Mouse (Mus musculus) heart, embryonic 14.5 days (tissue): Measurements from ENCODE around the gene Slc7a9. TPM values are rescaled to one million over a fixed set of nuclear protein-coding genes. Genes with fewer than 3 reads are reported as not detected.
A peak's percentile ranks its signal among the peaks of the same experiment; 100 is the strongest.

Experiments used
- ATAC-seq: fragments of 200-750 bp; cut with Nextera tagmentation; 2 replicates; pipeline ENCODE4 v1.8.0; 2017; ENCODE audit warnings: low read depth, moderate TSS enrichment; ENCODE audit not compliant: insufficient number of reproducible peaks, insufficient read depth, low FRiP score
- H3K27ac ChIP-seq, 2 experiments: fragments of 200-500 bp in 1 of 2; fragments of 300-500 bp in 1 of 2; sonication (generic) in 1 of 2; replicated peaks in 1 of 2; 2 replicates each; pipeline ENCODE4 v1.5.1; 2012 to 2014; ENCODE audit warnings: low read depth in 2 of 2, low read length in 2 of 2, control low read depth in 1 of 2, mild to moderate bottlenecking in 1 of 2, mixed read lengths in 1 of 2; ENCODE audit not compliant: control insufficient read depth in 1 of 2, insufficient read depth in 1 of 2
- H3K27me3 ChIP-seq: fragments of 300-500 bp; sonication (generic); 2 replicates; pipeline ENCODE4 v1.6.1; 2014; ENCODE audit warnings: mild to moderate bottlenecking, low read length, control low read depth; ENCODE audit not compliant: control insufficient read depth, insufficient read depth
- H3K36me3 ChIP-seq: fragments of 300-500 bp; sonication (generic); 2 replicates; pipeline ENCODE4 v1.6.1; 2014; ENCODE audit warnings: mild to moderate bottlenecking, control low read depth, low read length, mixed read lengths; ENCODE audit not compliant: control insufficient read depth, insufficient read depth
- H3K4me1 ChIP-seq, 2 experiments: fragments of 200-500 bp in 1 of 2; fragments of 300-500 bp in 1 of 2; sonication (generic) in 1 of 2; 2 replicates each; pipeline ENCODE4 v1.6.1; 2012 to 2014; ENCODE audit warnings: low read length in 2 of 2, control low read depth in 1 of 2, mixed read lengths in 1 of 2; ENCODE audit not compliant: control insufficient read depth in 2 of 2, insufficient read depth in 2 of 2
- H3K4me2 ChIP-seq: fragments of 300-500 bp; sonication (generic); 2 replicates; pipeline ENCODE4 v1.6.1; 2014; ENCODE audit warnings: mild to moderate bottlenecking, low read length
- H3K4me3 ChIP-seq, 2 experiments: fragments of 200-500 bp in 1 of 2; fragments of 300-500 bp in 1 of 2; sonication (generic) in 1 of 2; 2 replicates each; pipeline ENCODE4 v1.5.1; 2012 to 2014; ENCODE audit warnings: low read length in 2 of 2, mild to moderate bottlenecking in 2 of 2, control low read depth in 1 of 2, low read depth in 1 of 2, moderate library complexity in 1 of 2; ENCODE audit not compliant: control insufficient read depth in 1 of 2, insufficient read depth in 1 of 2
- H3K9ac ChIP-seq: fragments of 300-500 bp; sonication (generic); 2 replicates; pipeline ENCODE4 v1.6.1; 2014; ENCODE audit warnings: mild to moderate bottlenecking, low read length
- H3K9me3 ChIP-seq: fragments of 300-500 bp; sonication (generic); 2 replicates; pipeline ENCODE4 v1.6.1; 2016; ENCODE audit warnings: low read length, control low read depth; ENCODE audit not compliant: control insufficient read depth
- WGBS: fragments of 180-500 bp; shearing (Covaris S2); extraction: QIAGEN DNeasy Blood & Tissue Kit; methylation state at CpG from one replicate; pipeline ENCODE4 v1.1.7; 2014; 5-methylcytosine and 5-hydroxymethylcytosine counted together
- polyA plus RNA-seq: library from polyadenylated mRNA; unstranded; fragments of >200 nt; fragmentation: Nextera tagmentation; extraction: Ambion mirVana; gene quantifications from 2 replicates; pipeline ENCODE4 v1.2.1, GENCODE M21; 2014

Slc7a9 gene
- 0.20 and 0.54 TPM in 2 replicates for polyA plus RNA-seq

DNA sequence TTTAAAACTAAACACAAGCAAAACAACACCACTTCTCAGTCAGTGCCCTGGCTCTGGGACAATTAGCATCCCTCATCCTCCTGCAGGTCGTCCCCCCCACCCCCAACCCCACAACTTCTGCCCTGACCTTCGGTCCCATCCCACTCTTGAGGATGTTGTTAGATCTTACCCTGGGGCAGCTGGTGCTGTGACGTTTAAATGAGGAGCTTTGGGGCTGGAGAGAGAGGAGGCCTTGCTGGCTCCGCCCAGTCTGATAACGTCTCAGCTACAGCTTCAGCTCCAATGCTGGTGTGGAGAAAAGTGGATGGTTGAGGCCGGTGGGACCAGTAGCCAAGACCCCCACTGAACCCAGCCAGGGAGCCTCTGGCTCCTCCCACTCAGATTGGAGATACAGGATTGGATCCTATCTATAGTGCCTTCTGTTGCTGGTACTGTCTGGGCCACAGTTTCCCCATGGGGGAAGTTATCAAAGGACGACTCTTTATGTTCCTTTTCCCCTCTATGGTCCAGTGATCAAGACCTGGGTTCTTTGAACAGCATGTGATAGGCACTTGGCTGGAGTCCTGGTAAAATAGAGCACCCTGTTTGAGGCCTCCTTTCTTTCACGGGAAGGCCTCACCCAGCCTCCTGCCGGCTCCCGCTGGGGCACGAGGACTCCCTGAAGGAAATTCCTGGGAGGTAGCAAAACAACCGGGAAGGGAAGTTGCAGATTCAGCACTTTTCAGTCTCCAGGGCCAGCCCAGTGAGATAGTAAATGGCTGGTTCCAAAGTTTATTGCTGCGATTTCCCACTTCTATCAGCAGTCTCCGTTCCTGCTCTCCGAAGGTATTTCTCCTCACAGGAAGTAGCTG is at the start of gene Slc7a9:
TSS of gene Slc7a9 (plus strand) at position 801 of the 851 bp plus-strand sequence.
- H3K4me2 ChIP-seq, result 0 out of 2 replicates have a peak within 1 kb of the TSS, but pooled peaks have one; percentile 16
- peaks cover 4 to 6% of the 10 kb centered on the region in 2 experiments; a peak in 2 of 4 replicates for H3K4me1 ChIP-seq
- H3K36me3 ChIP-seq, result no peaks in the 10 kb centered on the region
- peak; percentile 32; the same call in 1 of the 2 replicates for ATAC-seq
- H3K9me3 ChIP-seq, result no peaks in the 10 kb centered on the region; the same call in 1 of the 2 replicates
- H3K27ac ChIP-seq, result peak within 1 kb of the TSS; percentile 41 to 51; a peak in 2 of 4 replicates
- no peak within 1 kb of the TSS for H3K9ac ChIP-seq
- WGBS, result 19% methylated on average over 15 of the region's 15 CpGs
- H3K4me3 ChIP-seq, result no peak within 1 kb of the TSS
- no peaks in the 10 kb centered on the region for H3K27me3 ChIP-seq

DNA sequence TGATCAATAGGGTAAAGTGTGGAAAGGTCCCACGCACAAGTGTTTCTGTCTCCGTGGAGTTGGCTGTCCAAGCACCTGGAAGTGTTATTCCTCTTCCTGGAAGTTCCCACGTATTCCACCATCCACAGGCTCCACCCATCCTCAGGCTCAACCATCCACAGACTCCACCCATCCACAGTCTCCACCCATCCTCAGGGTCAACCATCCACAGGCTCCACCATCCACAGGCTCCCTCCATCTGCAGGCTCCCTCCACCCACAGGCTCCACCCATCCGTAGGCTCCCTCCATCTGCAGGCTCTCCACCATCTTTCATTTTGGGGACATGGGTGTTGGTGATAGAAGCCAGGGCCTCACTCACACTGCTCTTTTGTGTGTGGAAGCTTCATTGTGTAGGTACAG is 47.4 kb upstream of the Slc7a9 start:
- H3K4me1 ChIP-seq, result peaks cover 2 to 10% of the 10 kb centered on the region in 2 experiments; a peak in 3 of 4 replicates
- no peaks in the 10 kb centered on the region for H3K9me3 ChIP-seq
- no peak overlapping the region for H3K4me3 ChIP-seq
- ATAC-seq, result no peak
- H3K9ac ChIP-seq, result no peak overlapping the region
- 78% methylated on average over 4 of the region's 4 CpGs for WGBS
- no peak overlapping the region for H3K4me2 ChIP-seq
- H3K27me3 ChIP-seq, result no peaks in the 10 kb centered on the region
- H3K36me3 ChIP-seq, result peaks cover 67% of the 10 kb centered on the region
- H3K27ac ChIP-seq, result no peak overlapping the region

DNA sequence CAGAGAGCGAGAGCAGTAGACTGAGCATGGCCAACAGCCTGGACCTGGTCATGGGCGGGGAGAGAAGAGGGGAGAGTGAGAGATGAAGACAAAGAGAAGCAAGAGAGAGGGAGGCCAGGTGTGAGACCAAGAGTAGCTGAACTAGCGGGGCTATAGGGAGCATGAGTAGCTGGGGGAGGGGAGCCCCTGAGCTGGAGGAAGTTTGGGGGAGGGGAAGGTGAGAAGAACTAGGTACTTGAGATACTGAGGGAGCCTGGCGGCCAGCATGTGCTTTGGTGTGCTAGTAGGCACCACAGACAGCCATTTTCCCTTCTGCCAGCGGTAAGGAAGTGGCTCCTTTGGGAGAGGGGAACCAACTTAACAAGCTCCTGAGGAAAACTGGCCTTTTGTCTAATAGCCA is 33.4 kb upstream of the Slc7a9 start:
- WGBS, result 51% methylated on average over 5 of the region's 5 CpGs
- no peak overlapping the region for H3K9ac ChIP-seq
- no peak overlapping the region for H3K27ac ChIP-seq
- no peak overlapping the region for H3K4me2 ChIP-seq
- peaks cover 4 to 5% of the 10 kb centered on the region in 2 experiments; a peak in 3 of 4 replicates for H3K4me1 ChIP-seq
- H3K36me3 ChIP-seq, result peaks cover 70% of the 10 kb centered on the region
- H3K9me3 ChIP-seq, result no peaks in the 10 kb centered on the region
- H3K4me3 ChIP-seq, result no peak overlapping the region
- ATAC-seq, result no peak
- H3K27me3 ChIP-seq, result no peaks in the 10 kb centered on the region

DNA sequence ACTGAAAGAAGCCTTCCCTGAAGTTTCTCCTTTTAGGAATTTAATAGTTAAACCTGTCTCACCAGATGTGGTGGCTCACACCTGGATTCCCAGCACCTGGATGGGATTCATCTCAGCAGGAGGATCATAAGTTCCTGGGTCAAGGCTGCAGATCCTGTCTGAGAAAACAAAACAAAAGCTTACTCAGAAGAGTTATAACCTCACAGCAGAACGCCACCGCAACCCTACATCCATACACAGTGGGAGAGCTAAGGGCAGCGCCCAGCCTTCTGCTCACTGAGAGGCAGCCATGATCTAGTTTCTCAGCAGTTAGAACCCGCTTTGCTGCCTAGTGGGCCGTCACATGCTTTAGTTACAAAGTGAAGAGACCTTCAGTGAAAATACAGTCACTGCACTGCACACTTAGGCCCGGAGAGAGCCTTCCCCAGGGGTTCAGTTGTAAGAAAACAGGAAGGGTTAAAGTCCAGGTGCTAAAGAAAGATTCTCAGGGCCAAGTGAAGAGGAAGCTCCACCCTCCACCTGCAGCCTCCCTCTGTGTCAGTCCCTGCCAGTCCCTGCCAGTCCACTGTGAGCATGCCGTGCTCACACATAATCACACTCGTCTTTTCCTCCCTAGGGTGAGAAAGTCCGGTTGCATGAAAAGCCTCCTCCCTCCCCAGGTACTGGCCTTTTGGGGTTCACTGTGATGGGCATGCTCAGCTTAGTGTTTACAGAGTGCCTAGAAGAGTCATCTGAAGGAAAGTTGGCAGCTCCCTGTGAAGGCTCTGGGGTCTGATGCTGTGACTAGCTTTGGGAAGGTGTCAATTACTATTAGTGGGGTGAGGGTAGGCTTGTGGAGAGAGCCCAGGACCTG is 32.6 kb upstream of the Slc7a9 start:
- no peak for ATAC-seq
- Histone ChIP-seq H3K27ac (no peak overlapping the region), H3K4me1 (peaks cover 4 to 5% of the 10 kb centered on the region in 2 experiments; a peak in 3 of 4 replicates), H3K9ac (no peak overlapping the region), H3K27me3 (no peaks in the 10 kb centered on the region), H3K4me3 (no peak overlapping the region), H3K9me3 (no peaks in the 10 kb centered on the region), H3K4me2 (no peak overlapping the region), H3K36me3 (peaks cover 70% of the 10 kb centered on the region)
- WGBS, result 87% methylated on average over 9 of the region's 9 CpGs

DNA sequence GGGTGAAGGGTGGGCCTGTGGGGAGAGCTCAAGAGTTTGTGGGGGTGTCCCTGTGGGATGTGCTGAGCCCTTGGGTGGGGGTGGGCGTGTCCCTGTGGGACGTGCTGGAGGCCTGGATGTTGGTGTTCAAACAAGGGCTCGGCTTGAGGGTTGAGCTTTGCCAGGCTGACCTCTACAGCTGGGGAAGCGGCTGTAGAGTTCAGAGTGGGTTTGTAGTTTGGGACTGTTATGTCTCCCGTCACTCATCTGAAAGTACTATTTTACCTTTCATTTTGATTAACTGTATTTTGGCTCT is 32.0 kb upstream of the Slc7a9 start:
- Histone ChIP-seq H3K4me3 (no peak overlapping the region), H3K27me3 (no peaks in the 10 kb centered on the region), H3K9ac (no peak overlapping the region), H3K4me2 (no peak overlapping the region), H3K27ac (no peak overlapping the region), H3K36me3 (peaks cover 72% of the 10 kb centered on the region), H3K4me1 (peaks cover 4 to 5% of the 10 kb centered on the region in 2 experiments; a peak in 3 of 4 replicates), H3K9me3 (no peaks in the 10 kb centered on the region)
- 92% methylated on average over 5 of the region's 5 CpGs for WGBS
- ATAC-seq, result no peak

DNA sequence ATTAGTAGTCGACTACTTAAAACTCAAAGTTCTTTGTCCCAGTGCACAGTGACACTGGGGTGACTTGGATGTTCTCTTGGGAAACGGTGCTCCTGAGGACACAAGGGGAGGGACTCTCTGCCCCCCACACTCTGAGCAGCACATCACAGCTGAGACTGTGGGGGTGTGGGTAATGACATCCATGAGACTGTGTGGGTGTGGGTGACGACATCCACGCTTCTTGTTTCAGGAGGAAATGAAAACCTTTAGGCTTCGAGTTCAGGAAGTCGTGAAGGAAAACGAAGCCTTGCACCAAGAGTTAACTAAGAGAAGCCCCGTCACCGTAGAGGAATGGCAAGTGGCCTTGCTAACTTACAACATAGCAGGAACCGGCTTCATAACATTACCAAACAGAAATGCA is 25.5 kb upstream of the Slc7a9 start:
- Histone ChIP-seq H3K27me3 (no peaks in the 10 kb centered on the region), H3K9ac (no peak overlapping the region), H3K9me3 (no peaks in the 10 kb centered on the region), H3K4me2 (no peak overlapping the region), H3K4me1 (no peaks in the 10 kb centered on the region), H3K4me3 (no peak overlapping the region), H3K27ac (no peak overlapping the region), H3K36me3 (peaks cover 83% of the 10 kb centered on the region)
- ATAC-seq, result no peak
- 85% methylated on average over 10 of the region's 10 CpGs for WGBS

DNA sequence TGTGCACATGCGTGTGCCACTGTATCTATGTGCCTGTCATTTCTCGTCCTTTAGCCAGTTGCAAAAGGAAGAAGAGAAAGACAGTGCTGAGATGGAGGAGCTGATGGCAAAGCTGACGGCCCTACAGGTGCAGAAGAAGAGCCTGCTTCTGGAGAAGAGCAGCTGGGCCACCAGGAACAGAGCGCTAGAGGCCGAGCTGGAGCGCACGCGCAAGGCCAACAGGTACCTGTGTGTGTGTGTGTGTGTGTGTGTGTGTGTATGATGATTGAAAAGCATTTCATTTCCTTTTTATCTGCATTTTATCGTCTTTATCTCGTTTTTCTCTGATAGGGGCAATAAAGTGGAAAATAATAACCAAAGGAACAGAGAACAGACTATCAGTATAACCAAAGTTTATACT is 20.4 kb upstream of the Slc7a9 start:
- no peak overlapping the region for H3K4me2 ChIP-seq
- H3K36me3 ChIP-seq, result peaks cover 73% of the 10 kb centered on the region
- no peaks in the 10 kb centered on the region for H3K9me3 ChIP-seq
- no peaks in the 10 kb centered on the region for H3K4me1 ChIP-seq
- WGBS, result 90% methylated on average over 10 of the region's 10 CpGs
- no peaks in the 10 kb centered on the region for H3K27me3 ChIP-seq
- no peak overlapping the region for H3K27ac ChIP-seq
- H3K4me3 ChIP-seq, result no peak overlapping the region
- no peak for ATAC-seq
- no peak overlapping the region for H3K9ac ChIP-seq
